Mouse (Mus musculus): ENCODE data around the gene Glp2r.

Gene Glp2r

DNA sequence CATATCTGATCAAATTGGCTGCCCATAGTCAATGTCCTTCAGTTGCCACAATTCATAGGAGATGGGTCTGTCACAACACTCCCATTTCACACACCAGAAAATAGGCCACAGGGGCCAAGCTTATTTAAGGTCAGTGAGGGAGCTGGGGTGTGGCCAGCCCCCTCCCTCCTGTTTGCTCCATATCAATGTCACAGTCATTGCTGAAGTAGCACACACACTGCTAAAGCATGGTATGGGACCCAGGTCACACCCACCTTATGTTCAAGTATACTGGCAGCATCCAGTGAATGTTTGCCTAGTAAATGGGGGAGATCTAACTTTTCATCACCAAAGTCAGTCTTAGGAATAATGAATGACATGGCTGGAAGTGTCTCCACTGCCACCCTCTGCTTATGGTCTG, 42.2 kb downstream of the Glp2r start:
- DNase-seq (ENCODE audit: low read depth, low spot score): no peak

GRCm38 (mm10) chr11:67727095-67727494, 43.9 kb downstream of the Glp2r start:
- no peak for DNase-seq (ENCODE audit: low read depth, low spot score)

GRCm38 (mm10) chr11:67723231-67724013, 47.5 kb downstream of the Glp2r start:
- DNase-seq (ENCODE audit: low read depth, low spot score): no peak

DNA sequence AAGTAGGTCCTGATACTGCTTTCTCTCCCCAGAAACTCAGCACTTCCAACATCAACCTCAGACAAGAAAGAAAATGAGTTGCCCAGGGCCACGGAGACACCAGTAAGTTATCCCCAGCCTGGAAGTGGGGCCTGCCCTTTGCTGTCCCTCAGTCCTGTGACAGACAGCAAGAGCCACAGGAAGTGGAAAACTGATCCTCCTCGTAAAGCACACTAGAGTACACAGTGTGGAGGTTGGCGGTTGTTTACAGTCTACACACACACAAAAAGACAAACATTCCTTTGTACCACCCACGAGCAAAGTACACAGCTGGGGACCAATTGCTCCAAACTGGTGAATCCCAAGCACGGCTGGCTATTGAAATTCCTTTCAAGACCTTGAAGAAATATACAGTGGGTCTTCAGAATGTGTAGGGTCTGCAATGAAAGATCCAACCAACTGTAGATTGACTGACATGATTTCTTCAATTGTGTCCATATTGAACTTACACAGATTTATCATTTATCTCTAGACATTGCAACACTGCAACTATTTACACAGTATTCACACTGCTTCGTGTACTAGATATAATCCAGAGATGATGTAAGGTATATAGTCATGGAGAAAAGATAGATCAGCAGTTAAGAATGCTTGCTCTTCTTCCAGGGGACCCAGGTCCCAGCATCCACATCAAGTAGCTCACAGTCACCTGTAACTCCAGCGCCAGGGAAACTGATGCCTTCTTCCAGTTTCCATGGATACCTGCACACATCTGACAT, 48.4 kb downstream of the Glp2r start:
- no peak for DNase-seq (ENCODE audit: low read depth, low spot score)

GRCm38 (mm10) chr11:67721485-67721884, 49.5 kb downstream of the Glp2r start:
- DNase-seq (ENCODE audit: low read depth, low spot score): no peak

DNA sequence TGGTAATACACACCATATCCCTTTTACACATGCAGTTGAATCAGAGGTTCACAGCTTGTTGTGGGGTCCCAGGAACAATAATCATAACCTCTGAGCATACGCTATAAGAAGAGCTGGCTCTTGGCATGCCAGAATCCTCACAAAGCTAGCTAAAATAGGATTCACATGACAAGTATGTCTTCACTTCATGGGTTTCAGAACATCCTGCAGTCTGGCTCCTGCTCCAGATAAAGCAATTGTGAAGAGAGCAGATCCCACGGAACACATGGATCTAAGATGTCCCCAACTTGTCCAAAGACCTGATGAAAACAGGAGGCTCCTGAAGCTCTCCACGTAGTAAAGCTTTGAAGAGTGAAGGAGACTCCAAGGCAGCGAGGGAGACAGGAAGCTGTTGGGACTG, 55.6 kb downstream of the Glp2r start:
- DNase-seq (ENCODE audit: low read depth, low spot score): no peak

GRCm38 (mm10) chr11:67712976-67713375, 58.0 kb downstream of the Glp2r start:
- no peak for DNase-seq (ENCODE audit: low read depth, low spot score)

DNA sequence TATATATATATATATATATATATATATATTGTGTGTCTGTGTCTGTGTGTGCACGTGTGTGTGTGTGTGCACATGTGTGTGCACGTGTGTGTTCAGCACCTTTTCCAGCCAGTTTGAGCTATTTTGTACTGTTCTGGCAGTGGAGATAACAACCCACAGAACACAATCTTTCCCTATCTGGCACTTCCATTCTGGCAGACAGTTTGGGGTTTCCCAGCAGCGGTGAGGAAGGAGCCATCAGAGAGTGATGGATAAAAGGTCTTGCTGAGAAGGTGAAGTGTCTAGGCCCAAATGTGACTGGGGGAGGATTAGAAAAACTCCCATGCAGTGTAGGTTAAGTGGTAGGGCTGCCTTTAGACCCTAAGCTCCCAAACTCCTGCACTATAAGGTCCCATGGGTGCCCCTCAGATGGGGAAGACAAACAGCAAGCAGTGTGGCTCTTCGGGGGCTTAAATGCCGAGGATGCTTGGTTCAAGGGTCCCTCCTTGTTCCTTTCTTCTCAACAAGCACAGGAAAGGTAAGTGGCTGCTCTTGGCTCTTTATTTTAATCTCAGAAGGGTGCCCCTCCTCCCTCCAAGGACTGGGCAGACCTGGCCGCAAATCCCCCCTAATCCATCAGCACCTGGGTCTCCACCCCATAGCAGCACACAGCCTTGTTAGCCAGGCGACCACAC, 76.1 kb downstream of the Glp2r start, which contains the start of gene Rcvrn:
TSS of gene Rcvrn (plus strand) at position 624 of the 674 bp plus-strand sequence.
- no peak for DNase-seq (ENCODE audit: low read depth, low spot score)

- DNase-seq (ENCODE audit: low read depth, low spot score): no peak
Observed at GRCm38 (mm10) chr11:67686109-67686508, 84.8 kb downstream of the Glp2r start.

DNA sequence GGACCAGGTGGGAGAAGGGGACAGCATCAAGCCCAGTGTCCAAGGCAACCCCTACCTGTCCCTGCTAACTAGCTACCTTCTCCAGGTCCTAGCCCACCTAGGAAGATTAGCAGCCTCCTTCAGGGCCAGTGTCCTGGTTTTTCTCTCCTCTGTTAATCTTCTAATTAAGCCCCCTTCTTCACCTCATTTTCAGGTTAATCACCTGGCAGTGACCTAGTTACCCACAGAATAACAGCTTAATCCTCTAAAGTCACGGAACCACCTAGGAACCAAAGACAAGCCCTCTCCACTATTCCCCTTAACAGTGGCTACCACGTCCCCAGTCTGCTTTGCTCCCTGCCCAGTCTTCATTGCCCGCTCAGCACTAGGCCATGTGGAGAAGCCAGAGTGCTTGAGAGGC, 89.1 kb downstream of the Glp2r start:
- DNase-seq (ENCODE audit: low read depth, low spot score): no peak

- no peak for DNase-seq (ENCODE audit: low read depth, low spot score)
Observed at GRCm38 (mm10) chr11:67679930-67680329, 91.0 kb downstream of the Glp2r start.

DNA sequence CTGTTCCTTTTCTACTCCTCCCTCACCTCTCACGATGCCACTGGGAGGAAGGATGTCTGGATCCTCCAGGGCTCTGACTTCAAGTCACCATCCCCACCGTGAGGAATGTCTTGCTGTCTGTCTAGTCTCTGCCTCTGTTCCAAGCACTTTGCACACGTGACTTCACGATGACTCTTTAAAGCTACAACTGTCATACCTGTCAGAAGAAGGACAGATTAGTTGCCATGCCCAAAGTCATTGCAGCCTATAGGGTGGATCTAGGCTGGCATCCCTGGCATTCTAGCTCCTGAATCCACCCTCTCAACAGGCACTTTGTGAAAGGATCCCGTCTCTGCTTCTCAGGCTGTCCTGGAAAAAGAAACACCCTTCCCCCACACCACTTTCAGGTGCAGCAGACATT, 91.7 kb downstream of the Glp2r start:
- DNase-seq (ENCODE audit: low read depth, low spot score): no peak

- DNase-seq (ENCODE audit: low read depth, low spot score): no peak
Observed at GRCm38 (mm10) chr11:67675562-67676540, 95.1 kb downstream of the Glp2r start.

DNA sequence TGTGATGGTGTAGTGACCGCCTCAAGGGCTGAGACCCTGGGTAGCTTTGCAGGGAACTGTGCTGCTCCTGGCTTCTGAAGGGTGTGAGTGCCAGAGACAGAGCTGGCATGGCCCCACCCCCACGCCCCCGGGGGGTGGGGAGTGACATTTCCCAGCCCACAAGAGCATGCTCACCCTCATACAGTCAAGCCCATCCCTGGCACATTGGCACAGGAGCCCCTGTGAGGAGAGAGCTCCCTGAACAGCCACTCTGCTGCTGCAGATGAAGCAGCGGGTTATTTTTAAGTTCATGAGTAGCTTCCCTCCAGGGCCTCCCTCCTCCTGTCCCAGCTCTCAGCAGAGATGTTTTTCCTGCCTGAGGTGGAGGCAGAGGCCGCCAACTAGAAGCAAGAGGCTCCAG, 98.8 kb downstream of the Glp2r start:
- DNase-seq (ENCODE audit: low read depth, low spot score): no peak

DNA sequence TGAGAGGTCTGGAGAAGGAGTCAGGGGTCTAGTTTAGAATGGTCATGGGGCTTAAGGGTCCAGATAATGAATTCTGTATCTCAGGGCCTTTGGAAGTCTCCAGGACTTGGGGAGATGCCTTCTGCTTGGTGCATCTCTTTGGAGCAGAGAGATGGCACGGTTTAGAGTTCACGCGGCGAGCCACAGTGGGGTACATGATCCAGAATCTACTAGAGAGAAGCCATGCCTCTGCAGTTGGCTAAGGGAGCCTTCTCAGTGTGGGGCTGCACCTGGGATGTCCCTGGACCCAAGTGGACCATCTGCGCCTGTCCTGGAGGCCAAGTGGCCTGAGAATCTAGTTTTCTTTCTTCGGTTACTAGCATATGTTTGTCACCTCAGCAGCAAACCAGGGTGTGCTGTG, 100.9 kb downstream of the Glp2r start:
- DNase-seq (ENCODE audit: low read depth, low spot score): no peak

- DNase-seq (ENCODE audit: low read depth, low spot score): no peak
Observed at GRCm38 (mm10) chr11:67668460-67669007, 102.4 kb downstream of the Glp2r start.

GRCm38 (mm10) chr11:67667531-67668332, 103.2 kb downstream of the Glp2r start:
- DNase-seq (ENCODE audit: low read depth, low spot score): no peak

DNA sequence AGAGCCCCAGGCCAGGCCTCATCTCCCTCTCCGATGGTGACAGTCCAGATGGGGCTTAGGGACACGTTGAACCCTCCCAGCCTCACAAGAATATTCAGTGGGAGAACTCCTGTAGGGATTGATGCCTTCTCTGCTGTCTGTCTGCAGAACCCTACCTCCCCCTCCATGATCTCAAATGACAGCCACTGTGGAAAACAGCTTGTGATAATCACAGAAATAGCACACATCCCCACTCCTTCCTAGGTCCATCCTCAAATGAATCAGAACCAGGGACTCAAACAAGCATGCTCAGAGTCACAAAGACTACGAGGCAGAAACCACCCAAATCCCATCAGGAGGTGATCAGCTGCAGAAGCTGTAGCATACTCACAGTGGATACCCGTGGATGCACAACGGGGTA, 104.8 kb downstream of the Glp2r start:
- DNase-seq (ENCODE audit: low read depth, low spot score): no peak

GRCm38 (mm10) chr11:67664918-67665317, 106.0 kb downstream of the Glp2r start:
- DNase-seq (ENCODE audit: low read depth, low spot score): no peak

- DNase-seq (ENCODE audit: low read depth, low spot score): no peak
Observed at GRCm38 (mm10) chr11:67664261-67664660, 106.7 kb downstream of the Glp2r start.
